Mouse (Mus musculus) MEL (cell line): ENCODE data around the gene Trpm3. TPM values are rescaled to one million over a fixed set of nuclear protein-coding genes. Genes with fewer than 3 reads are reported as not detected.

ENCODE experiments used
- DNase-seq: peaks from one replicate; pipeline ENCODE4 v3.0.0; 2011; ENCODE audit warnings: low read depth, low spot score
- H3K27ac ChIP-seq: 2 replicates; pipeline ENCODE4 v1.5.1; 2012; ENCODE audit warnings: low read depth, mild to moderate bottlenecking, control low read depth, low read length, moderate library complexity; ENCODE audit not compliant: control insufficient read depth
- H3K27me3 ChIP-seq, 2 experiments: fragments of 150-350 bp in 1 of 2; sonication (generic) in 1 of 2; 2 replicates each; pipeline ENCODE4 v1.6.1; 2012; ENCODE audit warnings: low read length in 2 of 2, mild to moderate bottlenecking in 2 of 2, improper control_type of control experiment in 1 of 2, moderate library complexity in 1 of 2; ENCODE audit not compliant: insufficient read depth in 2 of 2, control insufficient read depth in 1 of 2
- H3K36me3 ChIP-seq, 2 experiments: 2 replicates each; pipeline ENCODE4 v1.6.1; 2012 to 2014; ENCODE audit warnings: low read length in 2 of 2, improper control_type of control experiment in 1 of 2, inconsistent platforms in 1 of 2, mild to moderate bottlenecking in 1 of 2; ENCODE audit not compliant: insufficient read depth in 2 of 2, control insufficient read depth in 1 of 2
- H3K4me1 ChIP-seq, 2 experiments: fragments of 150-350 bp in 1 of 2; sonication (generic) in 1 of 2; 2 replicates each; pipeline ENCODE4 v1.6.1; 2012; ENCODE audit warnings: low read length in 2 of 2, improper control_type of control experiment in 1 of 2, mild to moderate bottlenecking in 1 of 2; ENCODE audit not compliant: insufficient read depth in 2 of 2, control insufficient read depth in 1 of 2
- H3K4me3 ChIP-seq, 2 experiments: fragments of 150-350 bp in 1 of 2; sonication (generic) in 1 of 2; 2 replicates each; pipeline ENCODE4 v1.5.1; 2012; ENCODE audit warnings: low read depth in 2 of 2, low read length in 2 of 2, mild to moderate bottlenecking in 2 of 2, moderate library complexity in 2 of 2, control low read depth in 1 of 2, improper control_type of control experiment in 1 of 2; ENCODE audit not compliant: control insufficient read depth in 1 of 2, insufficient read depth in 1 of 2
- H3K79me2 ChIP-seq: 2 replicates; pipeline ENCODE4 v1.6.1; 2012; ENCODE audit warnings: mild to moderate bottlenecking, low read length, moderate library complexity; ENCODE audit not compliant: control insufficient read depth, poor library complexity, insufficient read depth
- H3K9ac ChIP-seq: 2 replicates; pipeline ENCODE4 v1.6.1; 2012; ENCODE audit warnings: low read depth, mild to moderate bottlenecking, control low read depth, low read length, moderate library complexity; ENCODE audit not compliant: control insufficient read depth, poor library complexity, severe bottlenecking
- H3K9me3 ChIP-seq: fragments of 150-350 bp; sonication (generic); replicated peaks from 2 replicates; pipeline ENCODE4 v1.6.1; 2012; ENCODE audit warnings: mild to moderate bottlenecking, low read length, improper control_type of control experiment, moderate library complexity; ENCODE audit not compliant: insufficient read depth
- CHD1 ChIP-seq: IDR thresholded peaks from 2 replicates; pipeline ENCODE4 v1.6.1; 2012; ENCODE audit warnings: low read depth, mild to moderate bottlenecking, inconsistent platforms, low read length, improper control_type of control experiment
- CTCF ChIP-seq, 3 experiments: IDR thresholded peaks in 2 of 3; conservative IDR thresholded peaks in 1 of 3; 2 replicates each; pipeline ENCODE4 v1.5.1; 2011 to 2012; ENCODE audit warnings: low read length in 3 of 3, low read depth in 2 of 3, mild to moderate bottlenecking in 2 of 3, improper control_type of control experiment in 1 of 3, inconsistent platforms in 1 of 3, mixed read lengths in 1 of 3, moderate library complexity in 1 of 3; ENCODE audit not compliant: control insufficient read depth in 1 of 3, insufficient read depth in 1 of 3, poor library complexity in 1 of 3, severe bottlenecking in 1 of 3
- EP300 ChIP-seq, 2 experiments: IDR thresholded peaks; 2 replicates each; pipeline ENCODE4 v1.6.1; 2011; ENCODE audit warnings: improper control_type of control experiment in 2 of 2, low read length in 2 of 2, low read depth in 1 of 2, mild to moderate bottlenecking in 1 of 2
- GATA1 ChIP-seq: IDR thresholded peaks from 2 replicates; pipeline ENCODE4 v1.6.1; 2011; ENCODE audit warnings: low read depth, low read length, improper control_type of control experiment
- KAT2A ChIP-seq: conservative IDR thresholded peaks from 2 replicates; pipeline ENCODE4 v1.6.1; 2012; ENCODE audit warnings: low read depth, low read length, improper control_type of control experiment, inconsistent platforms
- MAFK ChIP-seq: IDR thresholded peaks from 2 replicates; pipeline ENCODE4 v1.6.1; 2011; ENCODE audit warnings: low read depth, mild to moderate bottlenecking, low read length, improper control_type of control experiment, borderline replicate concordance
- MYB ChIP-seq: IDR thresholded peaks from 2 replicates; pipeline ENCODE4 v1.6.1; 2011; ENCODE audit warnings: mild to moderate bottlenecking, low read depth, low read length, improper control_type of control experiment
- MYC ChIP-seq: IDR thresholded peaks from 2 replicates; pipeline ENCODE4 v1.6.1; 2011; ENCODE audit warnings: low read depth, mild to moderate bottlenecking, low read length, improper control_type of control experiment, moderate library complexity
- POLR2A ChIP-seq, 2 experiments: IDR thresholded peaks; 2 replicates each; pipeline ENCODE4 v1.6.1; 2011 to 2012; ENCODE audit warnings: low read length in 2 of 2, mild to moderate bottlenecking in 2 of 2, control low read depth in 1 of 2, improper control_type of control experiment in 1 of 2, low read depth in 1 of 2, moderate library complexity in 1 of 2; ENCODE audit not compliant: control insufficient read depth in 1 of 2, insufficient read depth in 1 of 2, poor library complexity in 1 of 2
- POLR2AphosphoS2 ChIP-seq: IDR thresholded peaks from 2 replicates; pipeline ENCODE4 v1.6.1; 2011; ENCODE audit warnings: low read length, improper control_type of control experiment
- POLR2AphosphoS5 ChIP-seq: IDR thresholded peaks from 2 replicates; pipeline ENCODE4 v1.6.1; 2012; ENCODE audit warnings: low read depth, borderline replicate concordance, mild to moderate bottlenecking, inconsistent platforms, low read length, moderate library complexity, mixed read lengths
- RAD21 ChIP-seq: IDR thresholded peaks from 2 replicates; pipeline ENCODE4 v1.6.1; 2011; ENCODE audit warnings: mild to moderate bottlenecking, low read depth, low read length, improper control_type of control experiment
- SIN3A ChIP-seq: IDR thresholded peaks from 2 replicates; pipeline ENCODE4 v1.6.1; 2012; ENCODE audit warnings: low read length, improper control_type of control experiment, inconsistent platforms
- SMC3 ChIP-seq: IDR thresholded peaks from 2 replicates; pipeline ENCODE4 v1.6.1; 2011; ENCODE audit warnings: low read depth, low read length, improper control_type of control experiment
- USF2 ChIP-seq, 2 experiments: IDR thresholded peaks; 2 replicates each; pipeline ENCODE4 v1.6.1; 2011 to 2012; ENCODE audit warnings: improper control_type of control experiment in 2 of 2, low read length in 2 of 2, borderline replicate concordance in 1 of 2, inconsistent platforms in 1 of 2, low read depth in 1 of 2, mild to moderate bottlenecking in 1 of 2; ENCODE audit not compliant: insufficient read depth in 1 of 2
- ZMIZ1 ChIP-seq: IDR thresholded peaks from 2 replicates; pipeline ENCODE4 v1.6.1; 2012; ENCODE audit warnings: low read depth, mild to moderate bottlenecking, inconsistent platforms, low read length, improper control_type of control experiment, moderate library complexity
- ZNF384 ChIP-seq: IDR thresholded peaks from 2 replicates; pipeline ENCODE4 v1.6.1; 2012; ENCODE audit warnings: low read depth, mild to moderate bottlenecking, inconsistent platforms, low read length, improper control_type of control experiment
- polyA plus RNA-seq, 2 experiments: library from polyadenylated mRNA; stranded (reverse) in 1 of 2; unstranded in 1 of 2; fragments of >175 nt in 1 of 2; fragments of >200 nt in 1 of 2; gene quantifications; 2 replicates each; pipeline versions ENCODE4 v1.2.1 to v1.2.4; 2012; ENCODE audit warnings: low replicate concordance in 2 of 2, low read depth in 1 of 2; ENCODE audit not compliant: insufficient read length in 2 of 2, insufficient read depth in 1 of 2, missing spikeins in 1 of 2
- total RNA-seq: library from RNA; depleted of rRNA; stranded (reverse); fragments of 300-350 nt; gene quantifications from 2 replicates; pipeline ENCODE4 v1.2.3, GENCODE M21; 2012

The Trpm3 gene
- total and polyA plus RNA-seq, 3 experiments, result not detected

GRCm38 (mm10) chr19:23013695-23014094 is 874.8 kb downstream of the Trpm3 start:
- Histone ChIP-seq H3K4me1 (no peaks in the 10 kb centered on the region), H3K4me3 (no peak overlapping the region), H3K36me3 (no peaks in the 10 kb centered on the region), H3K79me2 (no peaks in the 10 kb centered on the region), H3K9ac (no peak overlapping the region), H3K27ac (no peak overlapping the region), H3K27me3 (no peaks in the 10 kb centered on the region), H3K9me3 (no peaks in the 10 kb centered on the region)
- DNase-seq, result no peak
- no peak for TF ChIP-seq RAD21
- TF ChIP-seq ZNF384, result no peak
- no peak for TF ChIP-seq EP300 (IDR thresholded peaks at IDR 0.05; ENCODE audit: low read depth in 1 of 2, low read length in 2 of 2)
- no peak for TF ChIP-seq POLR2AphosphoS2
- no peak for TF ChIP-seq SMC3
- no peak for TF ChIP-seq CHD1
- no peak for TF ChIP-seq GATA1
- TF ChIP-seq MYC, result no peak
- no peak for TF ChIP-seq MAFK
- TF ChIP-seq POLR2AphosphoS5, result no peak
- no peak for TF ChIP-seq MYB
- TF ChIP-seq SIN3A, result no peak
- no peak for TF ChIP-seq USF2 (IDR thresholded peaks at IDR 0.05; ENCODE audit: borderline replicate concordance in 1 of 2, insufficient read depth in 1 of 2, low read depth in 1 of 2, low read length in 2 of 2)
- no peak for TF ChIP-seq ZMIZ1
- TF ChIP-seq POLR2A (IDR thresholded peaks at IDR 0.05; ENCODE audit: control insufficient read depth in 1 of 2, insufficient read depth in 1 of 2, low read depth in 1 of 2, low read length in 2 of 2, poor library complexity in 1 of 2), result no peak
- TF ChIP-seq KAT2A, result no peak

- Histone ChIP-seq H3K27me3 (no peaks in the 10 kb centered on the region), H3K79me2 (no peaks in the 10 kb centered on the region), H3K9me3 (no peaks in the 10 kb centered on the region), H3K9ac (no peak overlapping the region), H3K4me1 (no peaks in the 10 kb centered on the region), H3K36me3 (no peaks in the 10 kb centered on the region), H3K4me3 (no peak overlapping the region)
- no peak for DNase-seq
- no peak for TF ChIP-seq SIN3A
- TF ChIP-seq EP300 (IDR thresholded peaks at IDR 0.05; ENCODE audit: low read depth in 1 of 2, low read length in 2 of 2), result no peak
- TF ChIP-seq CTCF (IDR thresholded peaks at IDR 0.05 in 2 of 3, conservative IDR thresholded peaks at IDR 0.05 in 1 of 3; ENCODE audit: control insufficient read depth in 1 of 3, insufficient read depth in 1 of 3, low read depth in 2 of 3, low read length in 3 of 3, poor library complexity in 1 of 3, severe bottlenecking in 1 of 3), result 0 out of 6 replicates have a peak, but pooled peaks of 1 of the 3 experiments have one; percentile 9
- TF ChIP-seq, all 39 proteins: peak for 1
- no peak overlapping the region for H3K27ac ChIP-seq
These were observed 876.7 kb downstream of the Trpm3 start for GRCm38 (mm10) chr19:23015516-23015915.
